Mouse (Mus musculus) bone marrow macrophage, adult 2 months (primary cell): ENCODE data around the gene Grhl3. TPM values are rescaled to one million over a fixed set of nuclear protein-coding genes. Genes with fewer than 3 reads are reported as not detected.

ENCODE experiments used
- H3K27ac ChIP-seq: 2 replicates; pipeline ENCODE4 v1.5.1; 2012; ENCODE audit warnings: low read depth, low read length; ENCODE audit not compliant: insufficient read depth
- H3K4me1 ChIP-seq: 2 replicates; pipeline ENCODE4 v1.6.1; 2012; ENCODE audit warnings: low read length; ENCODE audit not compliant: control insufficient read depth, insufficient read depth
- H3K4me3 ChIP-seq: 2 replicates; pipeline ENCODE4 v1.5.1; 2012; ENCODE audit warnings: mild to moderate bottlenecking, low read length, moderate library complexity; ENCODE audit not compliant: insufficient read depth
- CTCF ChIP-seq: IDR thresholded peaks from 2 replicates; pipeline ENCODE4 v1.5.1; 2012; ENCODE audit warnings: low read depth, mild to moderate bottlenecking, low read length, moderate library complexity
- POLR2A ChIP-seq: IDR thresholded peaks from 2 replicates; pipeline ENCODE4 v1.6.1; 2012; ENCODE audit warnings: mild to moderate bottlenecking, low read depth, low read length, borderline replicate concordance
- polyA plus RNA-seq: library from polyadenylated mRNA; stranded (reverse); fragments of >200 nt; gene quantifications from 2 replicates; pipeline ENCODE4 v1.2.4, GENCODE M21; 2012; ENCODE audit not compliant: missing spikeins, insufficient read depth, insufficient read length

Grhl3 gene
- polyA plus RNA-seq, 1 experiment, result not detected

DNA sequence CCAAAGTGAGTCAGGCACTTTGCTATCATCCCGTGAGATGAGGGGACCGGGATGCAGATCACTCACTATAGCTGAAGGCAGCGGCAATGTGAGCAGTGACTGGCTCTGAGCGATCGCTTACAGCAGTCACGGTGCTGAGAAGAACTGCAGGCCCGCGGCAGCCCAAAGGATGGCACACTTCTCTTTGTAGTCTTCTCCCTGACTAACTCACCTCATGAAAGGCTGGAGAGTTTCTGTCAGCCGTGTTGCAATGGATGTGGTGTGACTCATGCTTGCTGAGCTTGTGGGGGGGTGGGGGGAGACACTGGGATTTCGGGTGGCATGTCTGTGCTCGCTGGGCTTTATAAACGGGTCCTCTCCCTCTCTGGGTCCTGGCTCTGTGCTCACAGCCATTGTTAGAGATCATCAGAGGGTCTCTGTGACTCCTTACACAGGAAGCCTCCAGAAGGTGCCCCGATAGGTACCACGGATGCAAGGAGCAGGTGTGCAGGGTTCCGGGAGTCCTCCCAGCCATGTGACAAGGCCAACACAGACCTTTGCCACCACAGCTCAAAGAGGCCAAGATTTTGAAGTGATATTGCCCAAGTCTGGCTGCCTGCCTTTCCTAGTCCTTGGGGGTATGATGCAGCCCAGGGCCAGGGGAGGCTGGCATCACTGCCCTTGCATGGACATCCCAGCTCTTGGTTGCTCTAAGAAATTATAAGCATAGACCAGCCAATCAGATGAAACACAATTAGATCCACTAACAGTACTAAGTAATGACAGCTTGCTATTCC, 2.1 kb upstream of the Grhl3 start:
- no peaks in the 10 kb centered on the region; the same call in 1 of the 2 replicates for H3K4me1 ChIP-seq
- no peak overlapping the region for H3K27ac ChIP-seq
- no peak overlapping the region for H3K4me3 ChIP-seq
- TF ChIP-seq CTCF, result no peak
- TF ChIP-seq POLR2A, result no peak

DNA sequence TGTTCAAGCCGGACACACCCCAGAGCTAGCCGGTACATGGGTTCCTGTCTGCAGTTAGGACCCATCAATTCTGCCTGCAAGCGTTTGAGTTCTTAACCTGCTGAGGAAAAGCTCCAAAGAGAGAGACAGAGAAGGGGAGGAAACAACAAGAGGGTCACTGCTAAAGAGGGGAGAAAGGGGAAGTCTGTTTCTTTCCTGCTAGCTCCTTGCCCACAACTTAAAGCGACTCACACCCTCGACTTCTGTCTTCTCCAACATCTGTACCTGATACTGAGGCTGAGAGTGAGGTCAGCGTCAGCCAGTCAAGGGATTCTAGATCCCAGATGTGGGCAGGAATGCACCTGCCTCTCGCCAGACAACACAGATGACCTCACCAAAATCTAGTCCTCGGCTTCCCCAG, 1.2 kb downstream of the Grhl3 start:
- no peak for TF ChIP-seq CTCF
- TF ChIP-seq POLR2A, result no peak
- Histone ChIP-seq H3K27ac (no peak overlapping the region), H3K4me3 (no peak overlapping the region), H3K4me1 (peaks cover 6% of the 10 kb centered on the region; the same call in 1 of the 2 replicates)

DNA sequence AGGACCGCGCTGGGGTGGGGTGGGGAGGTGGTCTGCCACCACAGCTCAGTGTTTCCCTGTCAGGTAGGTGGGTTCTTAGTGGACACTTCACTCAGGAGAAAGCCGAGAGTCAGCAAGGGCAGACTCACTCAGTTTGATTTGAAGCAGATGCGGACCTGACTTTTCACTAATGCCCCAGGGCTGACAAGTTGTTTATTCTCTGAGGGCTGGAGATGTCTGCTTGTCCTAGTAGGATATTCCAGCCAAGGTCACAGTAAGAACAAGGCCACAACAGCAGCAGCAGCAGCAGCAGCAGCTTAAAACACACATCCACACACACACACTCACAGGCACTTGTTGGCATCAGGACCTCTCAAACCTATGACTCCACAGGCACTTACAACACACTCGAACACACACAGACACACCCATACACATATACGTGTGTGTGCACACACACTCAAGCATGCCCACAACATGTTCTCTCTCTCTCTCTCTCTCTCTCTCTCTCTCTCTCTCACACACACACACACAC, 2.3 kb downstream of the Grhl3 start:
- no peak overlapping the region for H3K4me3 ChIP-seq
- H3K27ac ChIP-seq, result no peak overlapping the region
- TF ChIP-seq POLR2A (no peak), CTCF (no peak)
- peaks cover 7% of the 10 kb centered on the region; the same call in 1 of the 2 replicates for H3K4me1 ChIP-seq

DNA sequence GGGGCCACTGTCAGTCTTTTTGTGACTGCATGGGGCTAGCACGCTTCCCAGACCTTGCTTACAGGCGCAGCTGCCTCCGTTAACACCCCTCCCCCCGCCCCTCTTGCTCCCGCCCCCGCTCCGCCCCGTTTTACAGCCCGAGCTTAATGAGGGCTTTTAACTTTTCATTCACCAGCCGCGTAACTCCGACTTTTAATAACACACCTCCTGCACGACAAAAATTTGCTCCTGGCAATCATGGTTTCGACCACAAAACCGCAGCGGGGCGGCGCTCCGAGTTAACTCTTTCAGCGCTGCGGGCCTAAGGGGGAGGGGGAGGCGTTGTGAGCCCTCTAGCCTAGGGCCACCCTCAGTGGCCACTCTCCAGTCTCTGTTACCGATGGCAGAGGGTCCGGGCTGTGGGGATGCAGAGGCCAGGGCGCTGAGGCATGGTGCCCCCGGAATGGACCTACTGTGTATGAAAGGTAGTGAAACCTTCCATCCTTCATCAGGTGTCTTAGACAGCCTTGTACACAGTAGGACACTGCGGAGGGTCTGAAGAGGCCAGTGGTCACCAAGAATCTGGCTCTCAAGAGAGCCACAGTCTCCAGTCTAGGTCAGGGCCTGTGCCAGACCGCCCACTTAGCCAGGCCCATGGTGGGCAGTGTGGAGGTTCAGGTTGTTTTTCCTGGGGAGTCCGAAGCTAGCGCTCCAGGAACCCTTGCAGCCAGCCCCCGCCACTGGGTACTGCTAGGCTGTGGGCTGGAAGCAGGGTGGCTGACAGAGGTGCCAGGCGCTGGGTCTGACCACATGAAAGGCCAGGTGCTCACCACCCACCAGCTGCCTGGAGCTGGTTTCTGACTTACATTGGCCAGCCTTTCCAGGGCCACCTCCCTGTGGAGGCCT, 3.0 kb downstream of the Grhl3 start:
- Histone ChIP-seq H3K4me1 (peaks cover 7% of the 10 kb centered on the region; the same call in 1 of the 2 replicates), H3K27ac (no peak overlapping the region), H3K4me3 (peak overlapping the region; percentile 25; the same call in 1 of the 2 replicates)
- no peak for TF ChIP-seq POLR2A
- no peak for TF ChIP-seq CTCF

DNA sequence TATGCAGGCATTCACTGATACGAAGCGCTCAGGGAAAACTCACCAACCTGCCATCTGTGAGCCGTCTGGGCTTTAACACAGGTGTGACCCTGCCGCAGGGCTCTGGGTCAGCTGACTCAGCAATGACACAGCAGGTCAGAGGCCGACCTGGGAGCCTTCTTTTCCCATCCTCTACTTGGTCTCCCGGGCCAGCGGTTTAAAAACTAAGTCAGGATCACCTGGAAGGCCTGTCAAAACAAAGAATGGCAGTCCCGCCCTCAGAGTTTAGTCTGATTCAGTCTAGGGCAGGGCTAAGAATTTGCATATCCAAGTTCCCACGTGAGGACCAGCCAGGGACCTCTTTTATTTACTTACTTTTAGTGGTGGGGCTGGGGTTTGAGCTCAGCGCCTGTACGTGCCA, 4.2 kb downstream of the Grhl3 start:
- H3K4me3 ChIP-seq, result no peak overlapping the region
- no peak overlapping the region for H3K27ac ChIP-seq
- H3K4me1 ChIP-seq, result peaks cover 7% of the 10 kb centered on the region; the same call in 1 of the 2 replicates
- TF ChIP-seq CTCF (no peak), POLR2A (no peak)

DNA sequence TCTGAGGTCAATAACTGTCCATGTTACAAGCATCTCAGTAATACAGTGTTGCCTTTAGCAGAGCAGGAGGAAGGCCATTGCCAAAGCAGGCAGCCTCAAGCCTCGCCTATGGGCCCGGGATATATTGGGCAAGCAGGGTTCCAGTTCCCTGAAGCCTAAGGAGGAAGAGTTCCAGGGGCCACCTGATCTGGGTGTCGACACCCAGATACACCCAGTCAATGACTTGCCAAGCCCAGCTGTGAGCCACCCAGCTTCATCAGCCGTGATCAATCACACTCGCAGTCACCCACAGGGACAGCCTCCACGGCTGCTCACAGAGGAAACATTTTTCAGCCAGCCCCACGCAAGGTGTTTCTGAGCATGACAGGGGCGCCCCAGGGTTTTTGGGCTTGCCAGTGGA, 5.9 kb downstream of the Grhl3 start:
- H3K4me3 ChIP-seq, result no peak overlapping the region
- H3K4me1 ChIP-seq, result peaks cover 7% of the 10 kb centered on the region; the same call in 1 of the 2 replicates
- TF ChIP-seq POLR2A, result no peak
- TF ChIP-seq CTCF, result no peak

DNA sequence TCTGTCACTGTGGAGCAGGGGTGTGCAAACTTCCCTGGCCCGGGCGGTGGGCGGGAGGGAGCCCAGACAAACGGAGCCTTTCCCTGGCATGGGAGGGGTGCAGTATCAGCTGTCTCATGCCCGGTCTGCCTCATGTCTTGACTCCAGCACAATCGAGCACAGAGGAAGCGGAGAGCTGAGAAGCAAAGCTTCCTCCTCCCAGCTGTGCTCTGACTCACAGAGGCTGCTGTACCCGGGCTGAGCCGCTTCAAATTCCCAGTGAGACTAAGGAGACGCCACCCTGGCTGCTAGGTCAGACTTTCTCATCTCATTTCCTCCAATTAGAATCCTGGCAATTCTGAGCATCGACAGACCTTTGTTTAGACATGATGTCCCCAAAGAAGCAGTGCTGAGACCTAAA, 6.4 kb downstream of the Grhl3 start:
- Histone ChIP-seq H3K4me3 (no peak overlapping the region), H3K27ac (no peak overlapping the region), H3K4me1 (peaks cover 7% of the 10 kb centered on the region; the same call in 1 of the 2 replicates)
- TF ChIP-seq CTCF (no peak), POLR2A (no peak)

More for the DNA sequence above, 5.9 kb downstream of the Grhl3 start:
- no peak overlapping the region for H3K27ac ChIP-seq

DNA sequence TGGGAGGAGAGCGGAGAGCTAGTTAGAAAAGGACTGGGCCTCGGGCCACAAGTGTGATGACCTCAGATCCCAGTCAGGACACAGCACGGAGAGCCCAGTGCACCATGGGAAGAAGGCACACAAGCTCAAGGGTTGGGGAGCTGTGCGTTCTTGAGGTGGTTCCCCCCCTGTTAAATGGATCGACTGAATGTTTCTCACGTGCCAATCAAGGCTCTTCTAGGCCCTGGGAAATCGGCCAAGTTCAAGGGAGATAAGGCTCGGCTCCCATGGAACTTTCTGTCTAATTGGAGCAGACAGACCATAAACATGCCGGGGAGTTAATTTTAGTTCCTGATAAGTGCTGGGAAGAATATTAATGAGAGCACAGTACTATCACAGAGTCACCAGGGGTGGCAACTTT, 8.0 kb downstream of the Grhl3 start:
- H3K4me3 ChIP-seq, result no peak overlapping the region
- H3K4me1 ChIP-seq, result peaks cover 7% of the 10 kb centered on the region; the same call in 1 of the 2 replicates
- no peak overlapping the region for H3K27ac ChIP-seq
- TF ChIP-seq POLR2A (no peak), CTCF (no peak)

DNA sequence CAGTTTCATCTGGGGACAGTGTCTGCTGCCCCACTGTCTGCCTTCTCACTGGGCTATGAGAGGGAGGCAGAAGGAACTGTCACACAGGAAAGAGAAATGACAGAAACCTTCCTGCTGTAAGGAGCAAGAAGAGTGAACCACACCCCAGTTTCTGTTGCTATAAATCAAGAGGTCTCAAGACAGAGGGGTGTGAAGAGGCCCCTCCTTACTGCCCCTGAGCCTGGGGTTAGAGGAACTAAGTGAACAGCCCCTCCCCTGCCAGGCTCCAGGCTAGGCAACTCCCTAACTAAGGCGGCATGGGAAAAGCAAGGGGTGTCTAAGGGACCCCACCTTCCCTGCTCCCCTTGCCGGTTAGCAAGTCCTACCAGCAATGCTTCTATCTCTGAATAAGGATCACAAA, 9.6 kb downstream of the Grhl3 start:
- H3K4me1 ChIP-seq, result peaks cover 6% of the 10 kb centered on the region; the same call in 1 of the 2 replicates
- TF ChIP-seq CTCF (no peak), POLR2A (no peak)

DNA sequence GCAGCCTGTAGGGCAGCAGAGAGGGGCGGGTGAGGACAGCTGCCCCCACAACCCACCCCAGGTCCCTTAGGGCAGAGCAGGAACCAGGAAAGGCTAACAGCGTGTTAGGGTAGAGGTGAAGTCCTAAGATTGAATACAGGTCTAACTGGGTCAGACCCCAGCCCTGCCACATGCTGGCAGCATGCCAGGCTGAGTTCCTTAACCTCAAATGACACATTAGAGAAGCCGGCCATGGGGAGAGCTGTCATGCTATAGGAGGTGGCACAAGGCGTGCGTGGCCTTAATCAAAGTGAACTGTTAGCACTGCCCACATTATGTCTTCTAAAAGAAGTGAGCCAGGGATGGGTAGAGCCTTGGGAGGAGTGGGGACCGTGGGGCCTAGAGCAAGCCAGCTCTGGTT, 24.1 kb downstream of the Grhl3 start:
- no peak for TF ChIP-seq POLR2A
- no peak for TF ChIP-seq CTCF
- Histone ChIP-seq H3K27ac (no peak overlapping the region), H3K4me3 (no peak overlapping the region)

More for the DNA sequence above, 9.6 kb downstream of the Grhl3 start:
- Histone ChIP-seq H3K4me3 (no peak overlapping the region), H3K27ac (no peak overlapping the region)

More for the DNA sequence above, 24.1 kb downstream of the Grhl3 start:
- peaks cover 8% of the 10 kb centered on the region for H3K4me1 ChIP-seq
